Mouse (Mus musculus): ENCODE measurements around the gene Snapin. TPM values are rescaled to one million over a fixed set of nuclear protein-coding genes. Genes with fewer than 3 reads are reported as not detected.

Gene Snapin
- polyA plus RNA-seq, 1 experiment from 2014 or later = 104 TPM

DNA sequence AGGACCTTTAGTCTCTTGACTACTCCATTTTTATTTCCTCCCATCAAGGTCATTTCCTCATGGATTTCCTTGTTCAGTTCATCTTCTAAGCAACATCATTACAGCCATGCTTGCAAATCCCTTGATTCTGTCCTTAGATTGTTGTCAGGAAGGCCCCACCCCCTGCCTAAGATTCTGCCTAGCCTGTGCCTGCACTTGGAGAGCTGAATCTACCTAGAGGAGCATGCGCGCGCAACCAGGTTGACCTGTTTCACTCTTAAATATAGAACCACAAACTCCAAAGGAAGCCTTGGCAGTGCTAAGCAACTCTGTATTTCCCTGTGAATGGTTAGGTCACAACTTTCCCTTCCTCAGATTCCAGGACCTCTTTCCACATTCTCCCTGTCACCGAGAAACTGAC, 26.9 kb upstream of the Snapin start:
- ChIA-PET CTCF (interaction anchor here (1.1 to 1.3 kb wide), 2 partner anchors 91 to 193 kb away, joined by 3 to 7 read pairs; no protein-coding TSS in a partner anchor), POLR2A (no interaction called here)
- TF ChIP-seq CTCF (IDR thresholded peaks at IDR 0.05) = no peak
- no peaks in the 10 kb centered on the region for H3K27me3 ChIP-seq
- in situ Hi-C loops (cut with MboI; ENCODE audit: low pct_unique_long_range_greater_than_20kb) = loop anchor here (5.0 kb wide), 1 partner anchor 100 kb away; no protein-coding TSS in a partner anchor
- no peak for ATAC-seq
- no peak for DNase-seq (ENCODE audit: low read depth, low spot score)

DNA sequence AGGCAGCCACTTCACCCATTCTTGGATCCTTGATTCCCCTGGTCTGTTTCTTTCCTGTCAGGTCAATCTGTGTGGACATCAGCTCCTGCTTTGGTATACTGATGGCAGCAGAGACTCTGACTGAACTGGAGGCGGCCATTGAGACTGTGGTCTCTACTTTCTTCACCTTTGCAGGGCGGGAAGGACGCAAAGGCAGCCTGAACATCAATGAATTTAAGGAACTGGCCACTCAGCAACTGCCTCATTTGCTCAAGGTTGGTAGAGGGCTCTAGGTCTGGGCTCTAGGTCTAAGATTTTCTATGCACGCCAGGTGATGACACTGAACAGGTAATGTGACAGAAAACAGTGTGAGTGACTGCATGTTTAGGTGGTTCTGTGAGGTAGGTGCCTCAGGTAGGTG, 25.0 kb upstream of the Snapin start:
- DNase-seq (ENCODE audit: low read depth, low spot score) = no peak
- in situ Hi-C loops (cut with MboI; ENCODE audit: low pct_unique_long_range_greater_than_20kb) = loop anchor here (5.0 kb wide), 1 partner anchor 102 kb away; no protein-coding TSS in a partner anchor

DNA sequence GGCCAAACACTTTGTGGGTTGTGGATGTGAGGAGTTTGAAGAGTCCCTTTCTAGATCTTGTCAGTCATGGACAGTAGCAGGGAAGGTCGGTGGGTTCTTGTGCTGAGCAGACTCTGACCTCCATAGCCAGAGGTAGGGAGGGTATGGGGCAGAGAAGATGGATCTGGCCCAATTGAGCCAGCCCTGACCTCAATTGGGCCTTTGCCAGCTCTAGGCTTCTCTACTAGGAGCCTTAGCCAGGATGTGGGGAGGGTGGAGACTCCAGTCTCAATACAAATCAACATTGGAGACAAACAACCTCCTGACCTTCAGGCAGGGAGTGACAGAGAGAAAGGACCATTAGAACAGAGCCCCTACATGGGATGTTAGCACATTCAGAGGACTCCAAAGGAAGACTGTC, 24.4 kb upstream of the Snapin start:
- ChIA-PET POLR2A (no interaction called here), CTCF (interaction anchor here (0.9 to 1.6 kb wide), 4 partner anchors 10 to 138 kb away, joined by 3 to 4 read pairs (median 4); partner anchors contain the start of genes S100a7a and Snapin)
- ATAC-seq (no peak), DNase-seq (ENCODE audit: low read depth, low spot score) (no peak)
- in situ Hi-C loops (cut with MboI; ENCODE audit: low pct_unique_long_range_greater_than_20kb) = loop anchor here (5.0 kb wide), 1 partner anchor 102 kb away; no protein-coding TSS in a partner anchor
- no peaks in the 10 kb centered on the region for H3K27me3 ChIP-seq
- TF ChIP-seq CTCF (IDR thresholded peaks at IDR 0.05) = no peak

More for the DNA sequence above, 25.0 kb upstream of the Snapin start:
- ChIA-PET POLR2A (no interaction called here), CTCF (interaction anchor here (1.2 to 1.6 kb wide), 3 partner anchors 9 to 138 kb away, joined by 3 to 4 read pairs (median 4); partner anchors contain the start of genes S100a7a and Snapin)
- TF ChIP-seq CTCF (IDR thresholded peaks at IDR 0.05) = no peak
- ATAC-seq = no peak
- no peaks in the 10 kb centered on the region for H3K27me3 ChIP-seq

DNA sequence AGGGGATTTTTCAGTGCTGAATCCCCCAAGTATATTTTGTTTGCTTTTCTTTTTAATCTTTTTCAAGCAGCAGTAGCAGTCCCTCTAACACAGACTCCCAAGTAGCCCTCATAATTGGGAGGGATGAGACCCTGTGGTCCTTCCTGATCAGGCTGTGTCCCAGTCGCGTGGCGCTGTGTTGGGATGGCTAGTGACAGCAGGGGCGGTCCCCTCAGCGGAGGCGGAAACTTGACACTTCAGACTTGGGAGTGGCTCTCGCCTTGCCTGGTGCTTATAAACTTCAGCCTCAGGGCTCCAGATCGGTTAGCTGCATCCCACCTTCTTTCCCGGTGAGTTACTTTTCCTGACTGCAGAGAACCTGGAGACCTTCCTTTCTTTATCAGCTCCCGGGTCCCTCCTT, 23.9 kb upstream of the Snapin start:
- no peak for TF ChIP-seq CTCF (IDR thresholded peaks at IDR 0.05)
- in situ Hi-C loops (cut with MboI; ENCODE audit: low pct_unique_long_range_greater_than_20kb) = loop anchor here (5.0 kb wide), 1 partner anchor 103 kb away; no protein-coding TSS in a partner anchor
- POLR2A ChIA-PET = no interaction called here
- H3K27me3 ChIP-seq = no peaks in the 10 kb centered on the region
- peak; percentile 64 for ATAC-seq
- DNase-seq (ENCODE audit: low read depth, low spot score) = no peak
- CTCF ChIA-PET = interaction anchor here (0.9 to 1.6 kb wide), 4 partner anchors 11 to 139 kb away, joined by 3 to 4 read pairs (median 4); partner anchors contain the start of genes S100a7a and Snapin

DNA sequence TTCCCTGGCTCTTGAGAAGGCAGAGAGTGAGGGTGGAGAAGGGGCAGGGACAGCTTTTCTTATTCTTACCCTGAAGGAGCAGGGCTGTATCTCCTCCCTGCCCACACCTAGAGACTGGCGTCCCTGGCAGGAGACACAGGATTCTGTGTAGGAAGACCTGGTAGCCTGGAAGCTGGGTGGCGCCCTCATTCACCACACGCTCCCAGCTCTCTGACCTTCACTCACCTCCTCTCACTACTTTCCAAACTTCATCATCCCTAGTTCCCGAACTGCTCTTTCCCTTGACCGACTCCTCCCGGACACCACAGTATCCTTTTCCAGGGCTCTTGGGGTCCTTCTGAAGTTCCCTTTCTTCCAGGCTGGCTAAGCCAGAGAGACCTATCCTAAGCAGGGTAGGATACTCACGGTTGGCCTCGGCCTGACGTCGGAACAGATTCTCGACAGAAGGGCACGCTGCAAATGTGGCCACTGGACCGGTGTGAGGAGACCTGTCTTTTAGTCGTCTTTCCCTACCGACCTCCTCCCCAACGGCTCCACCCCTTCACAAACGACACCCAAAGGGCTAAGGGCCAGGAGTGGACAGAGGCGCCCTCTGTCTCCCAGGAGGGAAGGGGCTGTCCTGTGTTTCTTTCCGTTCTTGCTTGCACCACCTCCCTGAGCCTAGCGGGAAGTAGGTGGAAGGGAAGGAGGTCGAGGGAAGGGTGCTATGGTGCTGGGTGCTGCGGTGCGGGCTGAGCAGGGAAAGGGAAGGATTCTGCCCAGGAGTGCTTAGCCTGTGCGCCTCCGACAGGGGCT, 23.2 kb upstream of the Snapin start, which contains the start of the genes S100a1 and S100a13:
Gene S100a1, minus strand, starts transcription at position 597 of the 795 bp plus-strand sequence.
Gene S100a13, plus strand, starts transcription at position 640 of the 795 bp plus-strand sequence.
- ATAC-seq = peak; percentile 91
- no peak for TF ChIP-seq CTCF (IDR thresholded peaks at IDR 0.05)
- in situ Hi-C loops (cut with MboI; ENCODE audit: low pct_unique_long_range_greater_than_20kb) = no loop called here
- ChIA-PET CTCF (interaction anchor here (0.8 to 3.0 kb wide), 8 partner anchors 8 to 139 kb away, joined by 3 to 22 read pairs (median 4); partner anchors contain the start of genes S100a14, S100a7a and Snapin), POLR2A (interaction anchor here (1.3 kb wide), 1 partner anchor 100 kb away, joined by 4 read pairs; no protein-coding TSS in a partner anchor)
- no peaks in the 10 kb centered on the region for H3K27me3 ChIP-seq
- no peak for DNase-seq (ENCODE audit: low read depth, low spot score)

DNA sequence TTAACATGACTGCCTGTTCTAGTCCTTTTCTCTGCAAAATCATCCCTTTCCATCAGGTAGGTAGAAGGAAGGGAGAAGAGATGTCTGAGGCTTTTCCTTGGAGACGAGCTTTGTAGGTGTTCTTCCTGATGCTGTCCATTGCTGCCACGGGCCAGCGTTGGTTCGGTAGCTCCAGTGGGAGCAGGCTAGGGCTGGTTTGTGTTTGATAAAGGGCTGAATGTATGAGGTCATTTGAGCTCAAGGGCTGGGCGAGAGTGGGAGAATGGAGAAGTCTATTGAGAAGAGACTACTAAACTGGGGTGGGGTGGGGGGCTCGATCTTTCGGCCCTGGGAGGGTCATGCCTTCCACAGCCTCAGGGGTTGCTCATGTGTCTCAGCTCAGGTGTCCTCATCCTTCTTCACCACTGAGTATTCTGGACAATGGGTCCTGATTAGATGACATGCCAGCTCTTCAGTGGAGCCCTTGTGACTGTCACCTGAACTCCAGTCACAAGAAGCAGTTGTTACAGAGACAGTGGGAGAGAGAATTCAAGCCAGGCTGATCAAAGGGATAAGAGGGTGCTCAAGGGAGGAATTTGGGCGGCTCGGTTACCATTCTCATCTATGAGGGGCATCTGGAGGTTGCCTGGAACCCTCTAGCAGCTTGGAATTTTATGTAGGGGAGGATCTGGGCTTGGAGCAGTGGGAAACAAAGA, 22.3 kb upstream of the Snapin start:
- no peaks in the 10 kb centered on the region for H3K27me3 ChIP-seq
- CTCF ChIA-PET = interaction anchor here (0.8 to 3.0 kb wide), 14 partner anchors 9 to 140 kb away, joined by 3 to 22 read pairs (median 4); partner anchors contain the start of genes S100a14, S100a6, S100a7a and Snapin
- POLR2A ChIA-PET = interaction anchor here (1.3 to 1.5 kb wide), 2 partner anchors 101 to 102 kb away, joined by 4 to 5 read pairs; no protein-coding TSS in a partner anchor
- no peak for DNase-seq (ENCODE audit: low read depth, low spot score)
- ATAC-seq = no peak
- in situ Hi-C loops (cut with MboI; ENCODE audit: low pct_unique_long_range_greater_than_20kb) = no loop called here
- TF ChIP-seq CTCF (IDR thresholded peaks at IDR 0.05) = no peak

DNA sequence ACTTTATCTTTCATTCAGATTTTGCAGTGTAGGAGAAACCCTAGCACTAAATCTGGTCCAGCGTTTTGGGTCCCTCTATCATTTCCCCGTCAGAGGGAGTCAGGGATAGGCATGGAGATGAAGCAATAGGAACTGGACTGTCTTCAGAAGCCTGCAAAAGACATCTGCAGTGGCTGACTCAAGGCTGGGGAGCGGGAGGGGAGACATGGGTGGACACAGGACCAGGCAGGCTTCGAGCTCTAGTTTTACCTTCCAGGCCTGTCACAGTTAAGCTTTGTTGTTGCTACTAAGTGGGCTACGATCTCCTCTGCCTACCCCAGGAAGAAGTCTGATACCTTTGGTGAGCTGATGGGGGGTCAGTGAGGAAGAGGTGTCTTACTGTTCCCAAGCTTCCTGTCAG, 21.4 kb upstream of the Snapin start:
- in situ Hi-C loops (cut with MboI; ENCODE audit: low pct_unique_long_range_greater_than_20kb) = no loop called here
- no peak for TF ChIP-seq CTCF (IDR thresholded peaks at IDR 0.05)
- no peaks in the 10 kb centered on the region for H3K27me3 ChIP-seq
- ChIA-PET CTCF (interaction anchor here (0.7 to 3.0 kb wide), 13 partner anchors 10 to 141 kb away, joined by 3 to 22 read pairs (median 4); partner anchors contain the start of genes S100a14, S100a6 and Snapin), POLR2A (interaction anchor here (1.1 to 1.5 kb wide), 3 partner anchors 11 to 115 kb away, joined by 3 to 5 read pairs (median 3); no protein-coding TSS in a partner anchor)
- DNase-seq (ENCODE audit: low read depth, low spot score) (no peak), ATAC-seq (no peak)

DNA sequence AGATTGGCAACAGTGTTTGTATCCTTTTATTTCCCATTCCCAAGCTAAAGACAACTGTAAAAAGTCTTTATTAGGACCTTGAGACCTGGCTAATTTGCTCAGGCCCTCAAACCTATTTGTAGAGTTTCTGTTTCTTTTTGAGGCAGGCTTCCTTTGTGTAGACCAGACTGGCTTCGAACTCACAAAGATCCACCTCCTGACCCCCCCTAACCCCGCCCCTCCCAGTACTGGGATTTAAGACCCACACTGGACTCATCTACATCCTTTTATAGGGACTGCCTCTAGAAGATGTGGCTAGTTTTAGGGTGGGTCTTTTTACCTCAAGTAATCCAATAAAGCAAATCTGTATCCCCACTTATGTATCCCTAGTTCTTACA, 18.9 kb upstream of the Snapin start:
- no peak for TF ChIP-seq CTCF (IDR thresholded peaks at IDR 0.05)
- DNase-seq (ENCODE audit: low read depth, low spot score) = no peak

DNA sequence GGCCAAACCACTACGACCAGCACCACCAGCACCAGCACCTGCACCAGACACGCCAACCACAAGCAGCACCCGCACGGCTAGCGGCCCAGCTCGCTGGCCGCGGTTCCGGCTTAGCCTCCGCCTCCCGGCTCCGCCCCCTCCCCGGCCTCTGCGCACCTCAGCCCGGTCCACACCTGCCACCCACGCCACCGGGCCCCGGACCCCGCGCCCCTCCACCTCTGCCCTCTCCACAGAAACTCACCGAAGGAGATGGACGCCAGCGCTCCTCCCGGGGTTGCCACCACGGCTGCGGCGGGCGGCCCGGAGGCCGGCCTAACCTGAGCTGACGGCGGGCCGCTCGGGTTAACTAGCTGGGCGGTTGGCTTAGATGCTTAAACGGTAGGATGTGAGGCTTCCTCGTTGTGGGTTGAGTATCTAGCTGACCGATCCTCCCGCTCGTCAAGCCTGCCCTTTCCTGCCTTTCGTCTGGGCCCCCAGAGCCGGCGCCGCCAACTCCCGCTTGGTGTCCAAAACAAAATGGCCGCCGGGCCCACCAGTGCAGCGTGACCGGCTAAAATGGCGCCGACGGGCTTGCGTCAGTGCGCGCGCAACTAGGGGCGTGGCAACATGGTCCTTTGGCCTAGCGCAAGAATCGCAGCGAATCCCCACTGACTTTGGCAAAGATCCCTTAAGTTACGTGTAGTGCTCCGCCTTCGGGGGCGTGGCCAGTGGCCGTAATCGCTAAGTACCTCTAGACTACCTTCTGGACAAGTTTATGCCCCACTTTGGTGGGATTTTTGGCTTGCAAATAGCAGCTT, 18.3 kb upstream of the Snapin start, which contains the start of gene Chtop:
Gene Chtop, minus strand, starts transcription at position 549 of the 797 bp plus-strand sequence.
- ATAC-seq = peak; percentile 92
- peak; percentile 96 for DNase-seq (ENCODE audit: low read depth, low spot score)
- CTCF ChIA-PET = interaction anchor here (0.8 to 5.1 kb wide), 14 partner anchors 10 to 201 kb away, joined by 3 to 26 read pairs (median 6); partner anchors contain the start of genes S100a14, S100a7a and Snapin
- no peak for TF ChIP-seq CTCF (IDR thresholded peaks at IDR 0.05)
- H3K27me3 ChIP-seq = no peaks in the 10 kb centered on the region
- POLR2A ChIA-PET = interaction anchor here (0.6 to 2.2 kb wide), 14 partner anchors 11 to 143 kb away, joined by 3 to 18 read pairs (median 3); partner anchors contain the start of genes S100a14, S100a4 and Snapin
- in situ Hi-C loops (cut with MboI; ENCODE audit: low pct_unique_long_range_greater_than_20kb) = no loop called here

More for the DNA sequence above, 18.9 kb upstream of the Snapin start:
- ATAC-seq = no peak
- ChIA-PET CTCF (interaction anchor here (0.6 to 5.1 kb wide), 5 partner anchors 9 to 143 kb away, joined by 3 to 26 read pairs (median 3); partner anchors contain the start of gene S100a14), POLR2A (interaction anchor here (0.6 to 2.2 kb wide), 10 partner anchors 9 to 136 kb away, joined by 3 to 18 read pairs (median 4); partner anchors contain the start of gene S100a4)
- no peaks in the 10 kb centered on the region for H3K27me3 ChIP-seq
- in situ Hi-C loops (cut with MboI; ENCODE audit: low pct_unique_long_range_greater_than_20kb) = no loop called here

Data from Patski (cell line).